Mouse (Mus musculus) gastrocnemius, postnatal 25 days (tissue): Measurements from ENCODE around the gene Rtp2. TPM values are rescaled to one million over a fixed set of nuclear protein-coding genes. Genes with fewer than 3 reads are reported as not detected.

Experiments used
- DNase-seq: peaks from one replicate; pipeline ENCODE4 v3.0.0; 2022
- long read RNA-seq, 2 experiments: library from polyadenylated mRNA; stranded (forward); transcript quantifications; one replicate each; pipeline ENCODE4 v2.0.0; 2021
- total RNA-seq, 2 experiments: library from RNA; stranded (reverse); gene quantifications; 1 replicate in 1 of 2; 2 replicates in 1 of 2; pipeline ENCODE4 v1.2.3; 2021

The Rtp2 gene
- total RNA-seq = not detected
- long read RNA-seq, experiment 1 = 0 reads
- long read RNA-seq, experiment 2 = 0 reads

GRCm38 (mm10) chr16:23932294-23932693 is at the start of gene Rtp2:
Rtp2 (minus strand) TSS chr16:23932394.
- no peak for DNase-seq

DNA sequence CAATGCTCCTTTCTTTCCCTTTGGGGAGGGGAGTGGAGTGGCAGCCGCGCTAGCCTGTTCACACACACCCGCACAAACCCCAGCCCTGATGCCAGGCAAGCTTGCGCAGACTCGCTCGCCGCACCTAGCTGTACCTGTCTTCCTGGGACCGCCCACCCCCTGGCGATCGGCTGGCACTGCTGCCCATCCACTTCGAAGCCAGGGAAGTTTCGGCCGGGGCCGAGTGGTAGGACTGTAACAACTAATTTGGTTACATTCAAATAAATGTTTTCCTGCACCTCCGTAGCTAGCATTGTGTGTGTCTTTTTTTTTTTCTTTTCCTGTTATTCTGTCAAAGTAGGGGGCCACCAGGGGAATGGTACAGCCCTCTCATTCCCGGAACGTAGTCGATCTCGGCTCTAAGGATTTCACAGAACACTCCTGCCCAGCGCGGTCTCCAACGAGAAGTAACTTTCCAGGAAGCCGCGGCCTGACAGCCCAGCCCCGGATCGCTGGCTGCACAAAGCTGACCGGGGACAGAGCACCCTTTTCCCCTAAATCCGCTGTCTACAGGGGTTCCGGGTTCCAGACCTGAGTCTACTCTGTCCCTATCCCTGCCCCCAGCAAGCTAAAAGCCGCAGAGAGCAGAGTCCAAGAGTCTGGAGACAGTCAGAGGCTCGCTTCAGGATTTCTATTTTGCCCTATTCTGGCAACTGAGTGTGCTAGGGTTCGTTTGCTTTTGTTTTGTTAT is 49.0 kb upstream of the Rtp2 start:
- DNase-seq = no peak

DNA sequence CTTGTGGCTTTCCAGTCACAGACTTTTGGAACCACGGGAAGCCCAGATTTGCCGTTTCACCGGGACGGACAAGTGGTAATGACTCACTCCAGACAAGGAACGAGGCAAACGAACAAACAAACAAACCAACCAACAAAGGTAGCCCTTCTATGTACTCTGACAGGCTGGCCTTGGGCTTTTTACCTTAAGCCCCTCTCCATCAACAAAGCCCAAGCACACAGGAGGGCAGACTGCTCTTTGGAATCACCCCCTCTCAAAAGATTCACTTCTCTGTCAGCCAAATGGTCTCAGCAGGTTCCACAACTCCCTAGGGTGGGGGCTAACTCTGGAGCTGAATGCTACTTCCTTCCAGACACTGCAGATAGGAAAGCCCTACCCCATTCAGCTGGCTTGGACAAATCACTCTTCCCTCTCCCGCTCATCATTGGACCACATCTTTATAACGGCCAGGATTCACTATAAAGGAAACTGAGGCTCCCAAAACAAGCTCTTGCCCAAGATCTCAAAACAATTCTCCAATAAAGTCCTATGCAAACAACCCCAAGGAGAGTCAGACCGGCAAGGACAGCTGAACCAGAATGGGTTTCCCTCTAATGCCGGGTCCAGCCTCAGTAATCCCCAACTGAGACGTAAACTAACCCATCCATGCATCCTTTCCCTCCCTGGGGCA is 48.1 kb upstream of the Rtp2 start:
- DNase-seq = no peak

DNA sequence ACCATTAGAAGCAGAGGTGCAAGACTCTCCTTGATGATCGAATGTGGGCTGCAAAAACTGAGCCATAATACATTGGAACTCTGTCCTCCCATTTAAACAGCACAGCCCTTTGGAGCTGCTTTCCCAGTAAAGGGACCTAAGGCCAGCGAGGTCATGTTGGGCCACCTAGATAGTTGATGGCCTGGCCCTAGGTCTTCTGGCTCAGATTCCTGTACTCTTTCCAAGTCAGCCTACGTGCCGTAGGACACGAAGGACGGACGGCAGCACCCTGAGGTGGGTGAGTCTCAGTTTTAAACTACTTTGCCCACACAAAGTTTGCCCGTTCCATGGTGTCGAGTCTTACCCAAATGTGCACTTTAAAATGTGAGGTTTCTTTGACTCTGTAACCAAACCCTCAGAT is 47.3 kb upstream of the Rtp2 start:
- DNase-seq = peak; percentile 69

DNA sequence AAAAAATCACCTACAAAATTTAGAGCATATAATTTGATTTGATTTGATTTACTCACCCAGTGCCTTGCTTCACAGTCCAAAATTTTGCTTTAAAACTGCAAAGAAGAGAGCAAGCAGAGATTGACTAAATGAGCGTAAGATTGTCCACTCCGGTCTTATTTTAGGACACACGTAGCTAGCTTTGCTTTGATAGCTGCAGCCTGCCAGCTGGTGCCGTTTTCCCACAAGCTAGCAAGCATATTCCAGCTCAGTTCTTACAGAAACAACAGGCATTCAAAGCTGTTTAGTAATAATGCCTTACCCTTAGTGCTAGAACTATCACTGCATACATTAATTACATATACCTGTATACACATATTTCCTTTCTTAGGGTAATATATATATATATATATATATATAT is 46.3 kb upstream of the Rtp2 start:
- DNase-seq = no peak

GRCm38 (mm10) chr16:23977732-23978131 is 45.5 kb upstream of the Rtp2 start:
- no peak for DNase-seq

- DNase-seq = no peak
Measured at GRCm38 (mm10) chr16:23976196-23976595, 44.0 kb upstream of the Rtp2 start.

- no peak for DNase-seq
Measured at GRCm38 (mm10) chr16:23973635-23974367, 41.6 kb upstream of the Rtp2 start.

DNA sequence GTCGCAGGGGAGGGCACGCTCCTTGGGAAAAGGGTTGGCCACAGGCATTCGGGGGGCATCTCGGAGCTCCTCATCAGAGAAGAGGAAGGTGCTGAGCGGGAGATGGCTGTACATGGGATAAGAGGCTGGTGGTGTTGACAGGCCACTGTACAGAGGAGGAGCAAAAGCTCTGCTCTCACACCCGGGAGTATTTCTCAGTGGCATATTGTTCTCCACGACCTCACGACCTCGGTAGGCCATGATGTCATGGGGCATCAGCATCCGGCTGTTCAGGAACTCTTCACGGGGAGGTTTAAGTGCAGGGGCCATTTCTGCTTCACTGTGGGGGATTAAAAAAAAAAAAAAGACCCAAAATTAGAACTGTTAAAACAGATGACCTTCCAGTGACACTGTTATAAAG is 40.7 kb upstream of the Rtp2 start:
- no peak for DNase-seq

DNA sequence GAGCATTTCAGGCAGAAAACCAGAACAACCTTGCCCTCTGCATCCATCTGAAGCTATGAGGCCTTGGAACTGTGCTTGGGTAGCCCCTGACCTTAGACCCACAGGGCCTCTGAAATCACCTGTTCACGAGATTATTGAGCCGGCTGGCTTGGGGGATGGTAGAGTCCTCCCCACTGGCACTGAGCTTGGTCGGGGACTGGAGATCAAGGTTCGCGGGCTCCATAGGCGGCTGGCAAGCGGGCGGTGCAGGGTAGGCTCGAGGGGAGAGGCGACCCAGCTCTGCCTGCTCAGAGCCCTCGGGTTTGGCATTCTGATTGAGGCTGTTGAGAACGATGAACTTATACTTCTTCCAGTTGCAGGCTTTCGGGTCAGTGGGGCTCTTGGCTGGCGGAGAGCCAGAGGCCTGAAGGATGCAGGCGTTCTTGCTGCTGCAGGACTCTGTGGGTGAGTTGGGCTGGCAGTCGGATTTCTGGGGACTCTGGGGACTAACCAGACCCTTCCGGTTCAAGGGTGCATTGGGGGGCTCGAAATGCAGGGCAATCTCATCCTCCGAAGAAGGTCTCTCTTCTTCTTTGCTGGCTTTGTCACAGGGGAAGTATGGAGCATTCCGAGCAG is 40.0 kb upstream of the Rtp2 start:
- DNase-seq = no peak

DNA sequence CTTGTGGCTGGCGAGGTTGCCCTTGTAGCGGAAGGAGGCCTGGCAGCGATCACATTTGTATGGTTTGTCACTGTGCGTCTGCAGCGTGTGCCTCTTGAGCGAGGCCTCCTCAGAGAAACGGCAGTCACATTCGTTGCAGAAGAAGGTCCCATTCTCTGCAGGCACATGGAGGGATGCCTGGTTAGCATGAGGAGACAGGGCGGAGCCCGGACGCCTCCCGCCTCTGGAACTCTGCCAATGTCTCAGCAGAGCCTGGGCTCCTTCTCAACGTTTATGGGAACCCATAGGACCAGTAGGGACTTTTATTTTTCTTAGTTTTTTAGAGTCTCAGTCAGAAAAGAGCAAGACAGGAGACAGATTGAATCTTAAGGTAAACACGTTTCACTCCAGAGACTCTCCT is 37.7 kb upstream of the Rtp2 start:
- DNase-seq = no peak

DNA sequence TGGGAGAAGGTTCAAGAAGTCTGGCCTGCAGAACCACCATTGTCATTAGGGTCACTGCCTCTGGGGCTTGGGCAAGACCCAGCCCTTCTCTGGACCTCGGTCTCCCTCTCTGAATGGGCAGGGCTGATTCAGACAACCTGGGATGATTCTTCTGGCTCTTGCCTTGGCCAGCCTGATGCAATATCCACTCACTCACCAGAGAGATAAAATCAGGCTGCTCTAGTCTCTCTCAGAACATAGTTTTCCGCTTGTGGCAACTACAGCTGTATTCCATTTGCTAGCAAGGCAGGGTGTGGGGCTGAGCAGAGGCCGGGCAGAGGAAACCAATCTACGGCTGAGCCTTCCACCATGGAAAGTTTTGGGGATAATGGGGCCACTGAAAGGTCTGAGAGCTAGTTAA is 36.7 kb upstream of the Rtp2 start:
- DNase-seq = no peak

- no peak for DNase-seq
Measured at GRCm38 (mm10) chr16:23967301-23967700, 35.1 kb upstream of the Rtp2 start.

DNA sequence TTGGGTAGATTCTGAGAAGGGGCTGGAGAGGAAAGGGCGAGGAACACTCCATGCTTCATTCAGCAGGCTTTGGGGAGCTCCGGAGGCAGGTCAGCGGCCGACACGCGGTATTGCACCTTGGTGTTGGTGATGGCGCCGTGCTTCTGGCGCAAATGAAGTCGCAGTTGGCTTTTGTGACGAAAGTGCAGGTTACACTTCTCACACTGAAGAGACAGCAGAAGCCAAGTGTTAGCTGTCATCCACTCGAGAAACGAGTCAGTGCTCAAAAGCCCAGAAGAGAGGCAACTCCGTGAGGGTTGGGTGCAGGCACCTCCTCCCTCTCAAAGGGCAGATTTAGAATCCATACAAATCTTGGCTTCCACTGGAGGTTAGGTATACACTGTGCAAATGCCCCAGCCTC is 33.9 kb upstream of the Rtp2 start:
- DNase-seq = no peak

- DNase-seq = peak; percentile 26
Measured at GRCm38 (mm10) chr16:23964706-23965367, 32.6 kb upstream of the Rtp2 start.

DNA sequence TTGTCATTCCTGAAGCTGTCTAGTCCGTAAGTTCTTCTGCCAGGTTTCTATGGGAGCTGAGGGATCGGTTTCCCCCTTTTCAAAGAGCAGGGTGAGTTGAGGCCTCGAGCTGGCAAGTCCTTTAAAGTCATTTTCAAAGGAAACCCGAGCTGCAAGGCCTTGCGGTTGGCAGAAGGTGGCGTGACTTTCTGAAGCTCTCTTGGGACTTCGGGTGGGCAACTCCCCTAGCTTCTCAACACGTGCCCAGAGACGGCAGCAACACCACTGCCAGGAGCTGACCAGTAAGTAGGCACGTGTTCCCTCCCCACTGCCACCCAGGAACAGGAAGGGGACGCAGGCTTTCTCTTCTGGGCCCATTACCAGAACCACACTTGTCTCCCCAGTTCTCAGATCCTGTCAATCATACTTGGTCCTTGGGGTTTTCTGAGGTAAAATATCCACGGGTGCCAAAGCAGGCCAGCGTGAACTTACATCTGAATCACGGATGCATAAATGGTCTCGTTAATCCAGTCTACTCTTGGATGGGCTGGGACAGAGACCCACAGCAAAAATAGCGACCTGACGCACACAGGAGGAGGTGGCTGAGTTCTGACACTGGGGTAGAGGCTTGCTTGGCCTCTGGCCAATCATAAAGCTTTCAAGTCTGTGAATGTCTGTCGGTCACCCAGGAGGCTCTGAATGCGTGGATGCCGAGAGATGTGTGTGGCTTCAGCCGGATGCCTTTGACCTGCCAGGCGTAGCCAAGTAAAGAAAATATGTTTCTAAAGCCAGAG is 31.9 kb upstream of the Rtp2 start:
- peak; percentile 63 for DNase-seq

GRCm38 (mm10) chr16:23962401-23962800 is 30.2 kb upstream of the Rtp2 start:
- DNase-seq = peak; percentile 31

DNA sequence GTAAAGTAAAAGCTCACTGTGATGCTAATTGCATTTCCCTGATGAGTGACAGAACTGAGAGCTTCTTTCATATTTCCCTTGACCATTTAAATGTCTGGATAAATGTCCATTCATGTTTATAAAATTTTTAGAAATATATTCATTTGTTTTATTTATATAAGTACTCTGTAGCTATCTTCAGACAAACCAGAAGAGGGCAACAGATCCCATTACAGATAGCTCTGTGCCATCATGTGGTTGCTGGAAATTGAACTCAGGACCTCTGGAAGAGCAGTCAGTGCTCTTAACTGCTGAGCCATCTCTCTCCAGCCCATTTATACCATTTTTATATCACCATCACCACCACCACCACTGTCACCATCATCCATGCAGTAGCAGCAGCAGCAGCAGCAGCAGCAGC is 26.7 kb upstream of the Rtp2 start:
- DNase-seq = no peak

GRCm38 (mm10) chr16:23953959-23954260 is 21.7 kb upstream of the Rtp2 start:
- DNase-seq = no peak

GRCm38 (mm10) chr16:23953189-23953958 is 21.2 kb upstream of the Rtp2 start:
- DNase-seq = no peak
